In genomic region chr8:64946820-64947697, GRCm38 (mm10) we compare ENCODE assay signal across 1 mouse cellular context.
TF ChIP-seq lines count a peak whose summit lies in the region.

Tmem192 (plus strand) TSS chr8:64947185.

TF ChIP-seq in CH12.LX, 34 proteins besides CTCF, POLR2A, EP300 and RAD21 (continued from another document):
- TF ChIP-seq RCOR1 (conservative IDR thresholded peaks at IDR 0.05; ENCODE audit: low read depth, low read length) (no peak), USF1 (IDR thresholded peaks at IDR 0.05; ENCODE audit: low read depth, low read length) (peak; percentile 83), MAZ (IDR thresholded peaks at IDR 0.05; ENCODE audit: low read depth, low read length) (peak; percentile 61; the same call in 1 of the 2 replicates), HCFC1 (IDR thresholded peaks at IDR 0.05; ENCODE audit: low read depth, low read length) (peak; percentile 46; the same call in 1 of the 2 replicates), TCF12 (IDR thresholded peaks at IDR 0.05; ENCODE audit: low read depth, low read length) (peak; percentile 52; the same call in 1 of the 2 replicates), MAFK (IDR thresholded peaks at IDR 0.05; ENCODE audit: insufficient replicate concordance, low read length) (no peak), MEF2A (IDR thresholded peaks at IDR 0.05; ENCODE audit: borderline replicate concordance, low read depth, low read length) (peak; percentile 48; the same call in 1 of the 2 replicates), GABPA (IDR thresholded peaks at IDR 0.05; ENCODE audit: insufficient replicate concordance, low read depth, low read length) (no peak), CHD2 (IDR thresholded peaks at IDR 0.05; ENCODE audit: low read length) (peak; percentile 24; the same call in 1 of the 2 replicates), ZKSCAN1 (IDR thresholded peaks at IDR 0.05; ENCODE audit: borderline replicate concordance, low read depth, low read length) (no peak), ELF1 (IDR thresholded peaks at IDR 0.05; ENCODE audit: low read depth, low read length) (peak; percentile 77; the same call in 1 of the 2 replicates), PAX5 (IDR thresholded peaks at IDR 0.05; ENCODE audit: low read length) (no peak), KAT2A (IDR thresholded peaks at IDR 0.05; ENCODE audit: insufficient replicate concordance, low read length) (0 out of 2 replicates have a peak, but pooled peaks have one; percentile 23), ZMIZ1 (IDR thresholded peaks at IDR 0.05; ENCODE audit: low read depth, low read length) (no peak; the same call in 1 of the 2 replicates), USF2 (conservative IDR thresholded peaks at IDR 0.05; ENCODE audit: low read depth, low read length) (peak; percentile 65), SMC3 (IDR thresholded peaks at IDR 0.05; ENCODE audit: low read depth, low read length) (no peak), E2F4 (IDR thresholded peaks at IDR 0.05; ENCODE audit: insufficient replicate concordance, low read depth, low read length) (0 out of 2 replicates have a peak, but pooled peaks have one; percentile 33), BHLHE40 (IDR thresholded peaks at IDR 0.05; ENCODE audit: low read depth, low read length) (peak; percentile 97), NRF1 (IDR thresholded peaks at IDR 0.05; ENCODE audit: low read depth, low read length) (peak; percentile 71), CHD1 (IDR thresholded peaks at IDR 0.05; ENCODE audit: low read depth, low read length) (peak; percentile 67; the same call in 1 of the 2 replicates), JUN (IDR thresholded peaks at IDR 0.05; ENCODE audit: insufficient read depth, low read depth, low read length) (peak; percentile 6; the same call in 1 of the 2 replicates)
